Mouse (Mus musculus) liver, postnatal 0 days (tissue): ENCODE results near the gene Six5. TPM values are rescaled to one million over a fixed set of nuclear protein-coding genes. Genes with fewer than 3 reads are reported as not detected.

Source experiments
- ATAC-seq: fragments of 200-750 bp; cut with Nextera tagmentation; 2 replicates; pipeline ENCODE4 v1.8.0; 2017; ENCODE audit warnings: mild to moderate bottlenecking, moderate library complexity
- DNase-seq: peaks from one replicate; pipeline ENCODE4 v3.0.0-alpha.2; 2016
- H3K27ac ChIP-seq: fragments of 300-500 bp; sonication (generic); 2 replicates; pipeline ENCODE4 v1.5.1; 2014; ENCODE audit warnings: antibody characterized with exemption, moderate library complexity, mild to moderate bottlenecking, low read depth
- H3K27me3 ChIP-seq: fragments of 300-500 bp; sonication (generic); 2 replicates; pipeline ENCODE4 v1.6.1; 2014; ENCODE audit warnings: low read length, control low read depth, mixed read lengths; ENCODE audit not compliant: insufficient read depth
- H3K36me3 ChIP-seq: fragments of 300-500 bp; sonication (generic); replicated peaks from 2 replicates; pipeline ENCODE4 v1.6.1; 2014; ENCODE audit warnings: mild to moderate bottlenecking, control low read depth, low read length, moderate library complexity, mixed read lengths; ENCODE audit not compliant: insufficient read depth
- H3K4me1 ChIP-seq: fragments of 300-500 bp; sonication (generic); 2 replicates; pipeline ENCODE4 v1.6.1; 2014; ENCODE audit warnings: antibody characterized with exemption, mild to moderate bottlenecking, control low read depth; ENCODE audit not compliant: insufficient read depth
- H3K4me2 ChIP-seq: fragments of 300-500 bp; sonication (generic); 2 replicates; pipeline ENCODE4 v1.6.1; 2014; ENCODE audit warnings: low read depth, mild to moderate bottlenecking, low read length, moderate library complexity, mixed read lengths
- H3K4me3 ChIP-seq: fragments of 300-500 bp; sonication (generic); 2 replicates; pipeline ENCODE4 v1.5.1; 2014; ENCODE audit warnings: low read depth, low read length
- H3K9ac ChIP-seq: fragments of 300-500 bp; sonication (generic); replicated peaks from 2 replicates; pipeline ENCODE4 v1.6.1; 2014; ENCODE audit warnings: mild to moderate bottlenecking, moderate library complexity
- H3K9me3 ChIP-seq: fragments of 300-500 bp; sonication (generic); 2 replicates; pipeline ENCODE4 v1.6.1; 2016; ENCODE audit warnings: mild to moderate bottlenecking, control low read depth, low read length, mixed read lengths
- CTCF ChIP-seq: sonication (generic); IDR thresholded peaks from 2 replicates; pipeline ENCODE4 v1.5.1; 2016; ENCODE audit warnings: antibody characterized with exemption, low read depth
- EP300 ChIP-seq: IDR thresholded peaks from 2 replicates; pipeline ENCODE4 v1.6.1; 2016; ENCODE audit warnings: antibody characterized with exemption, low read depth, mild to moderate bottlenecking
- WGBS: fragments of 180-500 bp; shearing (Covaris S2); extraction: QIAGEN DNeasy Blood & Tissue Kit; methylation state at CpG from one replicate; pipeline ENCODE4 v1.1.7; 2014; ENCODE audit not compliant: insufficient replicate concordance; 5-methylcytosine and 5-hydroxymethylcytosine counted together
- polyA plus RNA-seq: library from polyadenylated mRNA; unstranded; fragments of >200 nt; fragmentation: Nextera tagmentation; extraction: Ambion mirVana; gene quantifications from 2 replicates; pipeline ENCODE4 v1.2.1, GENCODE M21; 2015

Six5 gene
- polyA plus RNA-seq, 1 experiment from 2014 or later = 0.78 TPM

DNA sequence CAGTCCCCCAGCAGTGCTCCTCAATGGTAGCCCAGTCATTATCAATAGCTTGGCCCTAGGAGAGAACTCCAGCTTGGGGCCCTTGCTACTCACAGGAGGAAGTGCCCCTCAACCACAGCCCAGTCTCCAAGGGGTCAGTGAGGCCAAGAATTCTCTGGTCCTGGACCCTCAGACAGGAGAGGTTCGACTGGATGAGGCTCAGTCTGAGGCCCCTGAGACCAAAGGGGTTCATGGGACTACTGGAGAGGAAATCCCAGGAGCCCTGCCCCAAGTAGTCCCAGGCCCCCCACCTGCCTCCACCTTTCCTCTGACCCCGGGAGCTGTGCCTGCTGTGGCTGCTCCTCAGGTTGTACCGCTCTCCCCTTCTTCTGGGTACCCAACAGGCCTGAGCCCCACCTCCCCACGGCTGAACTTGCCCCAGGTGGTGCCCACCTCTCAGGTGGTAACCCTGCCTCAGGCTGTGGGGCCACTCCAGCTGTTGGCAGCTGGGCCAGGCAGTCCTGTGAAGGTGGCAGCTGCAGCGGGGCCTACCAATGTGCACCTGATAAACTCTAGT lies 2.1 kb downstream of the Six5 start:
- no peaks in the 10 kb centered on the region; the same call in 1 of the 2 replicates for H3K36me3 ChIP-seq
- H3K9me3 ChIP-seq = no peaks in the 10 kb centered on the region
- peak overlapping the region; percentile 99; the same call in 1 of the 2 replicates for H3K4me2 ChIP-seq
- WGBS = 65% methylated on average over 5 of the region's 5 CpGs
- H3K27me3 ChIP-seq = peaks cover 40% of the 10 kb centered on the region
- TF ChIP-seq CTCF (no peak), EP300 (no peak)
- no peak for DNase-seq
- peaks cover 26% of the 10 kb centered on the region for H3K4me1 ChIP-seq
- H3K9ac ChIP-seq = no peak overlapping the region
- H3K4me3 ChIP-seq = no peak overlapping the region
- no peak overlapping the region for H3K27ac ChIP-seq
- ATAC-seq = no peak

DNA sequence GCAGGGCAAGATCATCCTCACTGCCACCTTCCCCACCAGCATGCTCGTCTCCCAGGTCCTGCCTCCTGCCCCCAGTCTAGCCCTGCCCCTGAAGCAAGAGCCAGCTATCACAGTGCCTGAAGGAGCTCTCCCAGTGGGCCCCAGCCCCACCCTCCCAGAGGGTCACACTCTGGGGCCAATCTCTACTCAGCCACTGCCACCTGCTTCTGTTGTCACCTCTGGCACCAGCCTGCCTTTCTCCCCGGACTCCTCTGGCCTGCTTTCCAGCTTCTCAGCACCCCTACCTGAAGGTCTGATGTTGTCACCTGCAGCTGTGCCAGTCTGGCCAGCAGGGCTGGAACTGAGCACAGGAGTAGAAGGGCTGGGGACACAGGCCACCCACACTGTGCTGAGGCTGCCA lies 2.8 kb downstream of the Six5 start:
- no peak overlapping the region for H3K4me2 ChIP-seq
- no peaks in the 10 kb centered on the region; the same call in 1 of the 2 replicates for H3K36me3 ChIP-seq
- H3K4me1 ChIP-seq = peaks cover 26% of the 10 kb centered on the region
- peaks cover 33% of the 10 kb centered on the region for H3K27me3 ChIP-seq
- ATAC-seq (no peak), DNase-seq (peak; percentile 14)
- H3K27ac ChIP-seq = no peak overlapping the region
- 57% methylated on average over 2 of the region's 2 CpGs for WGBS
- H3K9ac ChIP-seq = no peak overlapping the region
- H3K4me3 ChIP-seq = no peak overlapping the region
- H3K9me3 ChIP-seq = no peaks in the 10 kb centered on the region
- TF ChIP-seq CTCF = no peak
- TF ChIP-seq EP300 = no peak

DNA sequence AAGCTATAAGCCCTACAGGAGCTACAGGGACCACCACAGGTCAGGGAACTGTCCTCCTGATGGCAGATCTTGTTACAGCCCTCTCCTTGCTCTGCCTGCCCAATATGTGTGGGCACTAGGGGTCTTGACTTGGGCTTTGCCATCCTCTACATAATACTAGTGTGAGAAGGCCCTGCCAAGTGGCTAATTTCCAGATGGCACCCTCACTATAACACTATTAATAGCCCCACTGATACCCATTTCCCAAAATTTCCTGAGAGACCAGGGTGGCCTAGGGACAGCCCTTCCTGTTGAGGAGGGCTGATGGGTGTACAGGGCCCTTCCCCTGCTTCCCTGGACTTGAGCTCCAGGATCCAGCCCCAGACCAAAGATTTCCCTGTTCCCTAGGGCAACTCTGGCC lies 3.5 kb downstream of the Six5 start:
- Histone ChIP-seq H3K4me3 (no peak overlapping the region), H3K4me1 (peaks cover 20% of the 10 kb centered on the region), H3K36me3 (no peaks in the 10 kb centered on the region; the same call in 1 of the 2 replicates), H3K4me2 (no peak overlapping the region), H3K27me3 (peaks cover 26% of the 10 kb centered on the region), H3K9ac (no peak overlapping the region), H3K27ac (no peak overlapping the region), H3K9me3 (no peaks in the 10 kb centered on the region)
- TF ChIP-seq EP300 (no peak), CTCF (no peak)
- ATAC-seq = no peak
- no peak for DNase-seq

DNA sequence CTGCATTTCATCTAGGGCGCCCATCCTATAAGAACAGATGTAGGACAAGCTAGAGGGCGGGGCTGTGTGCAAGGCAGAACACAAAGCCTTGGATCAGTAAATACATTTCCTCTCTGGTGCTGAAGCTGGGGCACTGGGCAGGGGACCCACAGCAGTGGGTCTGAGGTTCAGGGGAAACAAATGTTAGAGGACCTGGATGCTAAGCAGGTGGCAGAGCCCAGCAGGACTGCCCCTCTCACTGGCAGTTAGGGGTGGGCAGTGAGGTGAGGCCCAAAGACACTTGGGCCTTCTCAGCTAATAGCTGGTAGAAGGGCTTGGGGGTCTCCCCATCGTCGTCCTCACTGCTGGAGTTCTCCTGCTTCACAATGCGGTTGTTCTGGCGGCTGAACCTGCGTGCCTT lies 4.4 kb downstream of the Six5 start:
- no peak for DNase-seq
- H3K27me3 ChIP-seq = peaks cover 24% of the 10 kb centered on the region
- 67% methylated on average over 7 of the region's 7 CpGs for WGBS

DNA sequence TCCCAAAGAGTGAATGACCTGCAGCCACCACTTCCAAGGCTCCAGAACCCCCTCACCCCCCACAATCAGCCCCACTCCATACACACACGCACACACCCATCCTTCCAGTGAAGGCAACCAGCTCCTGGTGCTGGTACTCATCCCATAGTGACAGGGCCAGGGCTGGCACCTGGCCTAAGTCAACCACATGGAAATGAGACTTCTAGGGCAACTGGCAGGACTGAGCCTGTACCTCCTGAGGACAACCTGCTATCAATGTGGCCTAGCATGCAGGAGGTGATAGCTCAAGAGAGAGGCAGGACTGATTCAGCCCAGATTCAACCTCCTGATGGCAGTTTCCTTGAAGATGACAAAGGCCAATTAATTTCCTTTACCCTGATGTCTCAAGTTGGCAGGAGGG lies 5.9 kb downstream of the Six5 start:
- peaks cover 11% of the 10 kb centered on the region for H3K27me3 ChIP-seq
- peak; percentile 11 for DNase-seq
- H3K4me1 ChIP-seq = peaks cover 6% of the 10 kb centered on the region

More for the DNA sequence above, 4.4 kb downstream of the Six5 start:
- no peaks in the 10 kb centered on the region; the same call in 1 of the 2 replicates for H3K36me3 ChIP-seq
- no peak for ATAC-seq
- H3K4me2 ChIP-seq = no peak overlapping the region
- H3K9ac ChIP-seq = no peak overlapping the region
- no peak overlapping the region for H3K27ac ChIP-seq
- peaks cover 15% of the 10 kb centered on the region for H3K4me1 ChIP-seq
- H3K9me3 ChIP-seq = no peaks in the 10 kb centered on the region
- TF ChIP-seq EP300 (no peak), CTCF (no peak)
- no peak overlapping the region for H3K4me3 ChIP-seq

DNA sequence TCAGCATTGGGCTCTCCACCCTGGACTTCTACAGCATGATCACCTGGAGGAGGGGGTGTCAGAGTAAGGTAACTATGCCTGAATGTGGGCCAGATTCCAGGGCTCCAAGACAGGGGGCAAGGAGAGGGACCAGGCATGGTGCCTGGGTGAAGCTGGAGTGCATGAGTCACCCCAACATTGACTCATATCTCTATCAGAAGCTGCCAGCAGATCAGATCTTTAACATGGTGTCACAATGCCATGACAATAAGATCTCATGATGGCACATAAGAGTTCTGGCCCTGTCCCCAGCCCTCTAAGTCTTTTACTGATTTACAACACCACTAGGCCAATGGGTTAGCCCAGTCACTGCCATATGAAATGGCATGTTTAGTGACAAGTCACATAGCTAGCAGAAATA lies 9.3 kb downstream of the Six5 start:
- DNase-seq (no peak), ATAC-seq (no peak)
- no peaks in the 10 kb centered on the region for H3K9me3 ChIP-seq
- H3K36me3 ChIP-seq = no peaks in the 10 kb centered on the region
- H3K4me2 ChIP-seq = no peak overlapping the region
- 0 out of 2 replicates have a peak, but pooled peaks cover 4% of the 10 kb centered on the region for H3K4me1 ChIP-seq
- no peak overlapping the region for H3K27ac ChIP-seq
- no peaks in the 10 kb centered on the region for H3K27me3 ChIP-seq
- no peak overlapping the region for H3K9ac ChIP-seq
- no peak for TF ChIP-seq EP300
- TF ChIP-seq CTCF = no peak
- no peak overlapping the region for H3K4me3 ChIP-seq

More for the DNA sequence above, 5.9 kb downstream of the Six5 start:
- no peak for ATAC-seq
- Histone ChIP-seq H3K27ac (no peak overlapping the region), H3K4me3 (no peak overlapping the region), H3K36me3 (no peaks in the 10 kb centered on the region; the same call in 1 of the 2 replicates), H3K9me3 (no peaks in the 10 kb centered on the region), H3K9ac (no peak overlapping the region), H3K4me2 (no peak overlapping the region)
- WGBS = 79% methylated on average over 1 of the region's 1 CpGs
- TF ChIP-seq EP300 (no peak), CTCF (no peak)

DNA sequence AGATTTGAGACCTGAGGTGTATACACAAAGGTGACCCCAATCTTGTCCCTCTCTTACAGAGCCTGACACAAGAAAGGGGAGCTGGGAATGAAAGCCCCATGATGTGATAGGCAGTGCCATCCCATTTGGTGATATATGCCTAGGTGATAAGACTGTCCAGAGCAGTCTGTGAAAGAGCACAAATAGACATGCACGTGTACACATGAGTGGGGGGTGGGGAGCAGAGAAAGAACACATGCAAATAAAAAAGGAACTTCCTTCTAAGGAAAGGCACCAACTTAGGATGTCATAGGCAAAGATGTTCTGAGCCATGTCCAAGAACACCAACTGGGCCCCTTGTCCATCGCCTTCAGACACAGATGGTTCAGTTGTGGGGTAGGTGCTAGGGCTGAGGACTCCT lies 10.1 kb downstream of the Six5 start:
- no peak overlapping the region for H3K4me2 ChIP-seq
- no peak overlapping the region for H3K4me3 ChIP-seq
- no peaks in the 10 kb centered on the region for H3K27me3 ChIP-seq
- no peaks in the 10 kb centered on the region for H3K9me3 ChIP-seq
- no peak for DNase-seq
- no peaks in the 10 kb centered on the region for H3K36me3 ChIP-seq
- no peak overlapping the region for H3K27ac ChIP-seq
- 0 out of 2 replicates have a peak, but pooled peaks cover 4% of the 10 kb centered on the region for H3K4me1 ChIP-seq
- no peak overlapping the region for H3K9ac ChIP-seq
- TF ChIP-seq EP300 = no peak
- TF ChIP-seq CTCF = no peak
- WGBS = 62% methylated on average over 2 of the region's 2 CpGs
- no peak for ATAC-seq
